In the genomic region with DNA sequence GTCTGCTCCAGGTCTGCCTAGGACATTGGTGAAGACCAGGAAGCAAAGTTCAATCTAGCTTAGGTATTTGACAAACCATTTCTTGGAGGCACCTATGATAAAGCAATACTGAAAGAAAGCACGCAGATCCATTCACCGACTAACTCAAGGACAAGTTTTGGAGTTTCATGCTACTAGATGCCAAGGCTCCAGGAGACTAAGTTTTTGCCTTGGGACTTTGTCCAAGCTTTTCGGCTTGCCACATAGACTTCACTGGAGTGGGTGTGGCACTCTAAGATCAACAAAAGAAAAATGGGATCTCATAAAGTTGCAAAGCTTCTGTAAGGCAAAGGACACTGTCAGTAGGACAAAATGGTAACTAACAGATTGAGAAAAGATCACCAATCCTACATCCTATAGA, we compare ENCODE assay signal across 17 mouse cellular contexts.
"Had no signal": no experiment of that assay in that cellular context is flagged by ENCODE, and none has a peak within 500 bp of the region (broad histone marks: within the 10 kb centered on the region; RNA-seq: fewer than 3 reads in every experiment).

No protein-coding gene starts in this region.

- H3K27me3 ChIP-seq: lung, embryonic 15.5 days; megakaryocyte, embryonic 14.5 days; midbrain, embryonic 13.5 days; midbrain, embryonic 15.5 days; neural tube, embryonic 12.5 days; stomach, embryonic 15.5 days had no signal

- H3K36me3 ChIP-seq: lung, embryonic 15.5 days; midbrain, embryonic 13.5 days; midbrain, embryonic 15.5 days; neural tube, embryonic 12.5 days; stomach, embryonic 15.5 days had no signal

- H3K4me1 ChIP-seq: lung, embryonic 15.5 days; megakaryocyte, embryonic 14.5 days; midbrain, embryonic 13.5 days; midbrain, embryonic 15.5 days; neural tube, embryonic 12.5 days; stomach, embryonic 15.5 days had no signal

- H3K4me3 ChIP-seq: lung, embryonic 15.5 days; megakaryocyte, embryonic 14.5 days; midbrain, embryonic 13.5 days; midbrain, embryonic 15.5 days; neural tube, embryonic 12.5 days; stomach, embryonic 15.5 days had no signal

- DNase-seq: lung, adult 2 months; lung, postnatal 14 days; lung, postnatal 36 days; right cerebral cortex, postnatal 14 days; thymus, adult 2 months; thymus, postnatal 25 days; thymus, postnatal 4 days had no signal

- H3K9me3 ChIP-seq: lung, embryonic 15.5 days; megakaryocyte, embryonic 14.5 days; midbrain, embryonic 13.5 days; midbrain, embryonic 15.5 days; neural tube, embryonic 12.5 days; stomach, embryonic 15.5 days had no signal

- H3K4me2 ChIP-seq: lung, embryonic 15.5 days; midbrain, embryonic 11.5 days; midbrain, embryonic 13.5 days; midbrain, embryonic 15.5 days; neural tube, embryonic 12.5 days; stomach, embryonic 15.5 days had no signal

- H3K27ac ChIP-seq: lung, embryonic 15.5 days; macrophage; midbrain, embryonic 13.5 days; midbrain, embryonic 15.5 days; neural tube, embryonic 12.5 days; stomach, embryonic 15.5 days; stomach, postnatal 0 days had no signal

- ATAC-seq: lung, postnatal 0 days; midbrain, embryonic 13.5 days; midbrain, embryonic 15.5 days had no signal

- H3K9ac ChIP-seq: lung, embryonic 15.5 days; midbrain, embryonic 13.5 days; midbrain, embryonic 15.5 days; neural tube, embryonic 12.5 days; stomach, embryonic 15.5 days had no signal
